Mouse (Mus musculus): Measurements from ENCODE around the gene Trhde. TPM values are rescaled to one million over a fixed set of nuclear protein-coding genes. Genes with fewer than 3 reads are reported as not detected.

Gene Trhde
- total RNA-seq, 1 experiment, result not detected

GRCm38 (mm10) chr10:114742755-114743705 lies 59.1 kb downstream of the Trhde start:
- H3K27ac ChIP-seq (ENCODE audit: insufficient read depth, low read depth, low read length, poor library complexity, severe bottlenecking), result no peak overlapping the region
- in situ Hi-C loops (cut with MboI; ENCODE audit: low sequenced_read_pairs in 2 of 2, unreplicated experiment in 2 of 2), result no loop called here
- no peaks in the 10 kb centered on the region for H3K36me3 ChIP-seq (ENCODE audit: control insufficient read depth, insufficient read depth, low read length, poor library complexity, severe bottlenecking)
- no peak for TF ChIP-seq MAFK (IDR thresholded peaks at IDR 0.05; ENCODE audit: insufficient read depth, low read depth, low read length)
- TF ChIP-seq ZNF384 (IDR thresholded peaks at IDR 0.05; ENCODE audit: low read depth, low read length), result no peak
- TF ChIP-seq CHD2 (IDR thresholded peaks at IDR 0.05; ENCODE audit: low read depth, low read length), result no peak
- TF ChIP-seq ZC3H11A (IDR thresholded peaks at IDR 0.05; ENCODE audit: borderline replicate concordance, low read depth, low read length), result no peak
- no peaks in the 10 kb centered on the region for H3K4me1 ChIP-seq (ENCODE audit: control insufficient read depth in 2 of 2, insufficient read depth in 2 of 2, low read length in 2 of 2, poor library complexity in 1 of 2)
- H3K9me3 ChIP-seq (ENCODE audit: control insufficient read depth, insufficient read depth, low read depth, low read length), result no peaks in the 10 kb centered on the region
- no peak overlapping the region for H3K4me3 ChIP-seq (ENCODE audit: insufficient read depth in 1 of 2, low read depth in 1 of 2, low read length in 2 of 2, poor library complexity in 1 of 2, severe bottlenecking in 1 of 2)
- no peak overlapping the region for H3K9ac ChIP-seq (ENCODE audit: insufficient read depth, low read depth, low read length, poor library complexity, severe bottlenecking)
- no peak for DNase-seq (ENCODE audit: low read depth, low spot score)

- H3K4me1 ChIP-seq (ENCODE audit: control insufficient read depth in 2 of 2, insufficient read depth in 2 of 2, low read length in 2 of 2, poor library complexity in 1 of 2), result no peaks in the 10 kb centered on the region
- H3K9ac ChIP-seq (ENCODE audit: insufficient read depth, low read depth, low read length, poor library complexity, severe bottlenecking), result no peak overlapping the region
- no peak for TF ChIP-seq MAFK (IDR thresholded peaks at IDR 0.05; ENCODE audit: insufficient read depth, low read depth, low read length)
- no peak for TF ChIP-seq ZC3H11A (IDR thresholded peaks at IDR 0.05; ENCODE audit: borderline replicate concordance, low read depth, low read length)
- no peak for TF ChIP-seq HCFC1 (IDR thresholded peaks at IDR 0.05; ENCODE audit: borderline replicate concordance, insufficient read depth, low read length)
- no peak for TF ChIP-seq CHD2 (IDR thresholded peaks at IDR 0.05; ENCODE audit: low read depth, low read length)
- no peak for TF ChIP-seq ZNF384 (IDR thresholded peaks at IDR 0.05; ENCODE audit: low read depth, low read length)
- no peak overlapping the region for H3K27ac ChIP-seq (ENCODE audit: insufficient read depth, low read depth, low read length, poor library complexity, severe bottlenecking)
- no peak for DNase-seq (ENCODE audit: low read depth, low spot score)
- H3K9me3 ChIP-seq (ENCODE audit: control insufficient read depth, insufficient read depth, low read depth, low read length), result no peaks in the 10 kb centered on the region
- in situ Hi-C loops (cut with MboI; ENCODE audit: low sequenced_read_pairs in 2 of 2, unreplicated experiment in 2 of 2), result no loop called here
- H3K36me3 ChIP-seq (ENCODE audit: control insufficient read depth, insufficient read depth, low read length, poor library complexity, severe bottlenecking), result no peaks in the 10 kb centered on the region
- no peak overlapping the region for H3K4me3 ChIP-seq (ENCODE audit: insufficient read depth in 1 of 2, low read depth in 1 of 2, low read length in 2 of 2, poor library complexity in 1 of 2, severe bottlenecking in 1 of 2)
These were observed 62.2 kb downstream of the Trhde start for GRCm38 (mm10) chr10:114739916-114740315.

GRCm38 (mm10) chr10:114737581-114737980 lies 64.5 kb downstream of the Trhde start:
- in situ Hi-C loops (cut with MboI; ENCODE audit: low sequenced_read_pairs in 2 of 2, unreplicated experiment in 2 of 2), result no loop called here
- Histone ChIP-seq H3K9ac (ENCODE audit: insufficient read depth, low read depth, low read length, poor library complexity, severe bottlenecking) (no peak overlapping the region), H3K27ac (ENCODE audit: insufficient read depth, low read depth, low read length, poor library complexity, severe bottlenecking) (no peak overlapping the region), H3K4me1 (ENCODE audit: control insufficient read depth in 2 of 2, insufficient read depth in 2 of 2, low read length in 2 of 2, poor library complexity in 1 of 2) (no peaks in the 10 kb centered on the region), H3K9me3 (ENCODE audit: control insufficient read depth, insufficient read depth, low read depth, low read length) (no peaks in the 10 kb centered on the region), H3K36me3 (ENCODE audit: control insufficient read depth, insufficient read depth, low read length, poor library complexity, severe bottlenecking) (no peaks in the 10 kb centered on the region), H3K4me3 (ENCODE audit: insufficient read depth in 1 of 2, low read depth in 1 of 2, low read length in 2 of 2, poor library complexity in 1 of 2, severe bottlenecking in 1 of 2) (no peak overlapping the region)
- no peak for TF ChIP-seq CHD2 (IDR thresholded peaks at IDR 0.05; ENCODE audit: low read depth, low read length)
- no peak for TF ChIP-seq ZNF384 (IDR thresholded peaks at IDR 0.05; ENCODE audit: low read depth, low read length)
- no peak for TF ChIP-seq HCFC1 (IDR thresholded peaks at IDR 0.05; ENCODE audit: borderline replicate concordance, insufficient read depth, low read length)
- no peak for TF ChIP-seq MAFK (IDR thresholded peaks at IDR 0.05; ENCODE audit: insufficient read depth, low read depth, low read length)
- TF ChIP-seq ZC3H11A (IDR thresholded peaks at IDR 0.05; ENCODE audit: borderline replicate concordance, low read depth, low read length), result no peak
- no peak for DNase-seq (ENCODE audit: low read depth, low spot score)

- Histone ChIP-seq H3K4me1 (ENCODE audit: control insufficient read depth in 2 of 2, insufficient read depth in 2 of 2, low read length in 2 of 2, poor library complexity in 1 of 2) (no peaks in the 10 kb centered on the region), H3K9me3 (ENCODE audit: control insufficient read depth, insufficient read depth, low read depth, low read length) (no peaks in the 10 kb centered on the region), H3K9ac (ENCODE audit: insufficient read depth, low read depth, low read length, poor library complexity, severe bottlenecking) (no peak overlapping the region), H3K27ac (ENCODE audit: insufficient read depth, low read depth, low read length, poor library complexity, severe bottlenecking) (no peak overlapping the region), H3K36me3 (ENCODE audit: control insufficient read depth, insufficient read depth, low read length, poor library complexity, severe bottlenecking) (no peaks in the 10 kb centered on the region), H3K4me3 (ENCODE audit: insufficient read depth in 1 of 2, low read depth in 1 of 2, low read length in 2 of 2, poor library complexity in 1 of 2, severe bottlenecking in 1 of 2) (no peak overlapping the region)
- DNase-seq (ENCODE audit: low read depth, low spot score), result no peak
- no peak for TF ChIP-seq ZNF384 (IDR thresholded peaks at IDR 0.05; ENCODE audit: low read depth, low read length)
- TF ChIP-seq CHD2 (IDR thresholded peaks at IDR 0.05; ENCODE audit: low read depth, low read length), result no peak
- no peak for TF ChIP-seq HCFC1 (IDR thresholded peaks at IDR 0.05; ENCODE audit: borderline replicate concordance, insufficient read depth, low read length)
- TF ChIP-seq MAFK (IDR thresholded peaks at IDR 0.05; ENCODE audit: insufficient read depth, low read depth, low read length), result no peak
- no peak for TF ChIP-seq ZC3H11A (IDR thresholded peaks at IDR 0.05; ENCODE audit: borderline replicate concordance, low read depth, low read length)
- in situ Hi-C loops (cut with MboI; ENCODE audit: low sequenced_read_pairs in 2 of 2, unreplicated experiment in 2 of 2), result no loop called here
These were observed 65.7 kb downstream of the Trhde start for GRCm38 (mm10) chr10:114736377-114736776.

All from ES-E14 (cell line).